Mouse (Mus musculus) spleen, embryonic (tissue): ENCODE results near the gene Spata45.

Source experiments
- CTCF ChIA-PET: fragments of 350-600 bp; sonication (Branson Sonifier 250); formaldehyde crosslinking; loops from one replicate; lab custom pipeline; 2022; lab: Charles Lee

The Spata45 gene

DNA sequence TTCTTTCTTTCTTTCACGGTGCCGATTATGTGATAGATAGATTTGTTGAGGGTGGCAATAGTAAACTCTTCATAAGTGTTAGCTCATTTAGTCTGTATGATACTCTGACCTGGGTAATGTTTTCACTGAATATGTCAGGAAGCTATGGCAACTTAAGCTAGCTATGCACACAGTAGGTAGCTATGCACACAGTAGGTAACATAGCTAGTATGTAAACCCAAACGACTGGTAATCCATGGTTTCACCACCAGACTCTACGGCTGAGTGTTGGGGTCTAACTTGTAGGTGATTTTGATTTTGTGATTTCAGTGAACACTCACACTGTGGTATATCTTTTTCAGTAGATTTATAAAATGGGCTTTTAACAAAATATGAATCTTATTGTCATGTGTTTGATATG, 1.6 kb downstream of the Spata45 start:
- CTCF ChIA-PET = interaction anchor here (0.6 kb wide), 1 partner anchor 19 kb away, joined by 3 read pairs; no protein-coding TSS in a partner anchor

DNA sequence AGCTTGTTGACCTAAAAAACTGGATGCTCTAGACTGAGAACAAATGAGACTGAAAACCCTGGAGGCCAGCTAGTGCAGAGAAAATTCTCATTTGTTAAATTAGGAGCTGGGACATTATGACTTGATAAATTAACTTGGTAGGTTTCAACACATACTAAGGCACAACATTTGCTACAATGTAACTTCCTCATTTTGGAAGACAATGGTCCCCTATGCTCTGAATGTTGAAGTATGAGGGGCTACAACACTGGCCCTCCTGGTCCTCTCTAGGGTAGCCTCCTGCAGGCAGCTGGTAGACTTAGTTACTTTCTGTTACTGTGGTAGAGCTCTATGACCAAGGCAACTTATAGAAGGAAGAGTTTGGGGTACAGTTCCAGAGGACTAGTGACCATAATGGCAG, 4.9 kb downstream of the Spata45 start:
- CTCF ChIA-PET = no interaction called here

DNA sequence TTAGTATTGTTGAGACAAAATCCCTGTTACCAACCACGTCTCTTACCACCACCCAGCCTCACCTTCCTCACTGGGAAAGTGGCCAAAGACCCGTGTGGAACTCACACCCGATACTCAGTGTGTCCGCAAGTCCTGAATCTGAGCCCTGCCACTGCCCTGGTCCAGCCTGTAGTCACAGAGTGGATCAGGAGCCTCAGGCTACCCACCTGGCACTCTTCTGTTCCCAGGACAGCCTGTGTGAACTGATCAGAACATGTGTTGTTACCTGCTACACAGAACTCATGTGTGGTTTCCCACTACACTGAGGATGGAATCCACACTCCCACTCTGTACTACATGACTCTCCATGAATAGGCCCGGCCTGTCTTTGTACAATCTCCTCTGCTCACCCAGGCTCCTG, 5.7 kb downstream of the Spata45 start:
- CTCF ChIA-PET = no interaction called here

DNA sequence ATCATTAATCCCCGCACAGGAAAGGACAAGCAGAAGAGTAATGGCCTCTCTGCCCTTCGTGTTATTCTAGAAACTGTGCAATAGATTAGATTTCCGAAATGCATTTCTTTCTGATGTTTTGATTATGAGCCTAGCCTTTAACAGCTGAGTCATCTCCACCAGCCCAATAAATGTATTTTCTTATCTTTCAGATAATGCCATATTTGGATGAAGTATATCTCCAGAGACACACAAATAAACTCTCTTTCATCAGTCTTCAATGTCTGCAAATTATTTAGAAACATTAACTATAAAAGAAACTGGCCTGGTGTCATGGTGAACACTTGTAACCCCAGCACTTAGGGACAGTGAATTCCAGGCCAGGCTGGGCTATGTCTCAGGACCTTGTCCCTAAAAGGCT, 6.2 kb downstream of the Spata45 start:
- CTCF ChIA-PET = no interaction called here

DNA sequence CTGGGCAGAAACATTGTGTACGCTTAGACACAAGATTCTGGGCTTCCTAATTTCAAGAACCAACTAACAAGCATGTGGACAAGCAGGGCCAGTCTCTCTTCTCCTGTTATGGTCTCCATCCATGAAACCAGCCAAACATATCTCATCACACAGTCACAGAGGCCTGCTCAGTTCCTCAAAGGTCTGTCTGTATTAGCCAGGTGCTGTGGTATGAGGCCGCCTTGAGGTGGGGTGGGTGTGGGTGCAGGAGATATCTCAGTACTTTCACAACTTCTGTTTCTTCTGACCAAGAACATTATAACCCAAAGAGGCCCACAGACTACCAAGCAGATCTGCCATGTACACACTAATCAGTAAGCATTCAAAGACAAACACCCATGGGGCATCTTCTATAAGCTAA, 8.8 kb downstream of the Spata45 start:
- CTCF ChIA-PET = no interaction called here

DNA sequence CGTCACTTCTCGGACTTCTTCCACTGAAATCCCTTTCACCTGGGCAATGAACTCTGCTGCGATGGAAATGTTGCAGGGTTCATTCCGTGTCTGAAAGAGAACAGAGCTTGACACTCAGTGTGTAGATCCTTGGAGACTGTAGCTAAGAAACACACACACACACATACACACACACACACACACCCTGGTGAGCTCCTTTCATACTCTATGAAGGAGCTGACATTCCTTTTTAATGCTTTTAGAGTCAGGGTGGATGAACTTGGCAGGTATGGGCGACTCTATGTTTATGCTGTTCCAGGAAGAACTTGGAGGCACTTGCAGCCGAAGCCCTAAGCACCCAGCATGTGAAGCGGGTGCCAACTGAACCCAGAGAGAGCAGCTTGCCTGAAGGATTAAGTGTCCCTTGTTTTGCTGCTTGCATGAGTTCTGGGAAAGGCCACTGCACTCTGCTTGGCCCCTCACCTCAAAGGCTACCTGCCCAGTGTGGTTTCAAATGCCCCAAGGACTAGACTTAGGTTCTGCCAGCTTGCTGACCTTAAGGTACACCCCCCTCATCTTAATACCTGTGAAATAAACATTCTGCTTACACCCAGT, 9.9 kb downstream of the Spata45 start:
- CTCF ChIA-PET = interaction anchor here (0.6 kb wide), 1 partner anchor 14 kb away, joined by 8 read pairs; no protein-coding TSS in a partner anchor

DNA sequence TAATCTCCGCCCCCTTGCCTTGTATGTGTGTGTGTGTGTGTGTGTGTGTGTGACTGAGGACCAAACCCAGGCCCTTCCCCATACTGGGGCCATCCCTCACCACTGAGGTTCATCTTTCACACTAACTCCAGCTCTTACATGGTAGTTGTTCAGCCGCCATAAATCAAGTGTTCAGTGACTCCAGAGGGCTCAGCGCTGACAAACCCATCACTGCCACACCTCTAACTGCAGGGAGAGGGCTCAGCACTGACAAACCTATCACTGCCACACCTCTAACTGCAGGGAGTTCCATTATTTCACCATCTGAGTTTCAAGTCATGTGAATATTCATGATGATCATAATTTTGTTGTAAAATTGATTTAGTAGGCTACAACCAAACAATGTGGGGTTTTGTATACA, 17.1 kb downstream of the Spata45 start:
- CTCF ChIA-PET = no interaction called here

DNA sequence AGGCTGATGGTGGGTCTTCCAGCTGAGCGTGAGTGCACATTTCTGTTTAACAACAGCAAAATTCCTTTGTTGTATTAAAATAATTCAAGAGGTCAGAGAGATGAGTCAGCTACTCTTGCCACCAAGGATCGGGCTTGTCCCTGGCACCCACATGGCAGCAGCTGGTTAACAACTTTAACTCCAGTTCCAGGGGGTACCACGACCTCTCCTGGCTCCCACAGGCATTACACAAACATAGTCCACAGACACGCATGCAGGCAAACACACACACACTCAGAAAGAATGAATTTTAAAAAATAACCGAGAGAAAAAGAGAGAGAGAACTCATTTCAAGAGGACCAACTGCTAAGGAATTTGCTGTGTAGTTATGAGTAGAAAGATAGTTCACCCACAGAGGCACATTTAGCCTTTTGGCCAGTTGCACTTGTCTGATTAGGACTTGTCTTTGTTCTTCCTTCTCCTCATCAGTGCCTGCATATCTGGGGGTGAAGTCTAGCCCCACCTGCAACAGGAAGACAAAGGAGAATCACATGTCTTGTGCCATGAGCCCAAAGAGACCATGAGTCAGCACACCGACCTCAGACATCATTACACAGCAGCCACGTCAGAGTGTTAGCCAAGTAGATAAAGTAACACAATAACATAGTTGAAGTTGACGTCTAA, 18.6 kb downstream of the Spata45 start:
- CTCF ChIA-PET = no interaction called here

DNA sequence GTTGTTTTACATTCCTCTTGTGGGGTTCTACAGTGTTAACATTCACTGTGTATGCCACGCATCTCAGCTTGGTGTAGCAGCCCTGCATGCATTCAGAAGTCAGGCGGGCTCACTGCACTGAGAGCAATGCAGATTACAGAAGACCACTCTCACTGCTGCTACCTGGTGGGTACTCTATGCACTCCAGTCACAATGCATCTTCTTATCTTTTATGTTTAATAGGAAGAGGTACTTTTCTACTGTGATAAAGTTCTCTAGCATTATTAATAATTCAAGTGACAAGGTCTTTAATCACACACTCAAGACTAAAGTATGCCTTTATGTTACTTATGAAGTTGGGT, 19.1 kb downstream of the Spata45 start:
- CTCF ChIA-PET = no interaction called here

DNA sequence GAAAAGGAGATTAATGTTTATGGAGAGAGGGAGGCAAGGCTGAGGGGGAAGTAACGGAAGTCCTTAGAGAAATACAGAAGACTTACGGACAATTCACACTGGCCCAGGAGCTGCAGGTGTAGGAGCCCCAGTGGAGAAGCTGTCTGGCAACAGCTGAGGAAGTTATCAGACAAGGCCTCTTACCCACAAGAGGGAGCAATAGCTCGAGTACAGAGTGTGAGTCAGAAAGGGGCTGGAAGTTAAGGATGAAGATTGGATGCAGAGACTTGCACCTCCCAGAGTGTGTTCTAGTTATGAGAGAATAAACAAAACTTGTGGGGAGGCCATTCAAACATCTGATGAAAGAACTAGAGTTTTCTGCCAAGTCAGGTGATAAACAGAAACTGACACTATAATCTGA, 21.0 kb downstream of the Spata45 start:
- CTCF ChIA-PET = no interaction called here

DNA sequence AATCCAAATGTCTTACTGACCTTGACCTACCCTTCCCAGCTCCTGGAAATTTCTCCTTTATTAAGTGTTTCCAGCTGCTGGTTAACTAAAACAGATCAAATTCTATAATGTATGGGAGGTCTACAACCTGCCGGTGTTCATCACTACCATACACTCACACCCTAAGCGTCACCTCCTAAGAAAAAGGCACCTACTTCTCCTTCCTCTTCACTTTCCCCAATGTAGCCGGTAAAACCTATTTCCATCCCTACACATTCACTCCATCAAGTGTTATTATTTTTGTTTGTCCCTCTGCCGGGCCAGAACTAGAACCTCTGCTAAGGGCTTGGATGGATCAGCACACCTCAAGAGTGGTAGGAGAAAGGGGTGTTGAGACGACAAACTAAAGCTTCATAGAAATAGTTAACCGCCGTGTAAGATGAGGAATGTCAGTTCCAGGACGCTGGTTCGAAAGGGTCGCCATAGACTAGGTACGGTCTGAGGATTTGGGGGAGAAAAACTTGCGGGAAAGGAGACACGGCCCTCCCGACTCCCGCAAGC, 25.9 kb downstream of the Spata45 start:
- CTCF ChIA-PET = no interaction called here

DNA sequence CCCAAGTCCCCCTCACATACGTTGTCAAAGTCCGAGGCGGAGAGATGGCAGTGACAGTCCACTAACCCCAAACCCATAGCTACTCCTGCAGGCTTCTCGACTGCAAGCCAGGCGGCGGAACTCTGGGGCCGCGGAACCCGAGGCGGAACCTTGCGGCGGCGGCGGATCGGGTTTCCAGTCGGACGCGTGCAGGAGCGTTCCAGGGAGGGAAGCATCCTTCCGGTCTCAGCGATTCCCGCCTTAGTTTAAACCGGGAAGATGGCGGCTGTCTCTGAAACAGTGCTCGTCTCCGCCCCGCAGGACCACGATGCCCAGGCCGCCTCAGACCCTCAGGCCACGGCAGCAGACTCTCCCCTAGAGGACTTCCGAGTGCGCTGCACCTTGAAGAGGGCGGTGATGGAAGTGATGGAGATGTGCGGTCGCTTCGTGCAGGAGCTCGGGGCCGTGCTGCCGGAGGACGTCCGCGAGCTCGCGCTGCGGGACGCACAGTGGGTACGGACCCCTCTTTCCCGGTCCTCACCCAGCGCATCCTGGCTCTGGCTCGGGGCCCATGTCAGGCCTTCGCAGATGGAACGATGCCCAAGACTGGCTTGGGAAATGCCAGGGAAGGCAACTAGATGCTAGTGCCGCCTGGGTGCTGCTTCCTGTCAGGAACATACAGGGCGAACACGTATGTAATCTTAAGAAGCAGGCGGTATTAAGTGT, 26.5 kb downstream of the Spata45 start, which contains the start of the genes Tatdn3 and Nsl1:
Tatdn3 (minus strand) TSS at position 152 of the 705 bp plus-strand sequence.
Nsl1 (plus strand) TSS at position 232 of the 705 bp plus-strand sequence.
- CTCF ChIA-PET = interaction anchor here (0.7 kb wide), 1 partner anchor 295 kb away, joined by 5 read pairs; no protein-coding TSS in a partner anchor

DNA sequence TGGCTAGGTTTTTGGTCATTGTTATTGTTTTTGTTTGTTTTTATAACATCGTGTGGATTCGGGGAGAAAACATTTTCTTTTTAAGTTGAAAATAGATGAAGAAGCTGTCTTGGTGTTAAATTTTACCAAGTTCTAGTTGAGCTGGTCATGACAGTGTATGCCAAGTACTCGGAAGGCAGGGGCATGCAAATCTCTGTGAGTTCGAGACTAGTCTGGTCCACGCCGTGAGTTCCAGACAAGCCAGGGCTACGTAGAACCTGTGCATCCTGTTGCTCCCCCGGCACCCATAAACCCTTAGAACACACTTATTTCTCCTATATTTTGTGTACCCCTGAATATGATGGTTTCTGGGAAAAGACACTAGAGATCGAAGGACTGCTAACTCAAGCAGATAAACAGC, 27.3 kb downstream of the Spata45 start:
- CTCF ChIA-PET = interaction anchor here (0.7 kb wide), 1 partner anchor 296 kb away, joined by 5 read pairs; no protein-coding TSS in a partner anchor

DNA sequence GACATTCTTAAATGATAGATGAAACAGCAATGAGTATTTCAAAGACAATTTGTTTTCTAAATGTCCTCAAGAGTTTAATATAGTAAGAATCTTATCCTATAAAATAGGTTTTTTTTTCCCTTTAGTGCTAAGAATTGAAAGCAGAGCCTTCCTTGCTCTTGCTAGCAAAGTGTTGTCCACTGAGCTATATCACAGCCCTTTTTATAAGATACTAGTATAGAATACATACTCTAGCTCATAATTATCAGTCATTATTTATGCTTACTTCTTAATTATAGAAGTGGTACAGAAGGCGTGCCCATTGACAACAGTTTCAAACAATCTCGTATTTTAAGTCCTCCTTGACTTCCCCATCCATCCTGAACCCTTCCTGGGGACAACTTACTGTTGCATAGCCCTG, 28.1 kb downstream of the Spata45 start:
- CTCF ChIA-PET = no interaction called here

DNA sequence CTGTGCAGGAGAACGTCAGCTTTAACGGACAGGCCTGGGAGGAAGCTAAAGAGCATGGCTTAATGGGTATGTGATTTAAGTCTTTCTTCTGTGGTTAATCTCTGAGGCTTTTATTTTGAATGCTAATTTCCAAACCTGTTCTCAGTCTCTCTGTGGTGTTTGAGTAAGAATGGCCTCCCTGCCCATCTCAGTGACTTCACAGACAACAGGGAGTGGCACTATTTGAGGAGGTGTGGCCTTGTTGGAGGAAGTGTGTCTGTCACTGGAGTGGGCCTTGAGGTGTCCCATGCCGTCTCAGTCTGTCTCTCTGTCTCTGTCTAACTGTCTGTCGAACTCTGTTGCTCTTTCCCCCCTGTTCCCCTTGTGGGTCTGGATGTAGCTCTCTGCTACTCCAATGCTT, 28.7 kb downstream of the Spata45 start:
- CTCF ChIA-PET = no interaction called here

DNA sequence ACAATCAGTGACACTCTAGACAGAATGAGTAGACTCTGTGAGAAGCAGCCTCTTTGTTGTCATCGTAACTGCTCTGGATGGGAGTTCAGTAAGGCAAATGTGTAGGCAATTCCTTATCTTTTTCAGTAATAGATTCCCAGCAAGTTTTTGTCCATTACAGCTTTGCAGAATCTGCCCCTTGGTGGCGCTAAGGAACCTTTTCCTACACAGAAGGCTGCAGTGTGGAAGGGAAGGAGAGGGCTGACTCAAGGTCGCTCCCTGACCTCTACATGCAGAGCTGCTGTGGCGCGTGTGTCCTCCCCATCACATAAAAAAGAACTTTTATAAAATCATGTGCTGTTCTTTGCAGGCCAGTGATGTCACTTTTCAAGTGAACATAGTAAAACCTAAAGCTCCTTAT, 31.9 kb downstream of the Spata45 start:
- CTCF ChIA-PET = no interaction called here

DNA sequence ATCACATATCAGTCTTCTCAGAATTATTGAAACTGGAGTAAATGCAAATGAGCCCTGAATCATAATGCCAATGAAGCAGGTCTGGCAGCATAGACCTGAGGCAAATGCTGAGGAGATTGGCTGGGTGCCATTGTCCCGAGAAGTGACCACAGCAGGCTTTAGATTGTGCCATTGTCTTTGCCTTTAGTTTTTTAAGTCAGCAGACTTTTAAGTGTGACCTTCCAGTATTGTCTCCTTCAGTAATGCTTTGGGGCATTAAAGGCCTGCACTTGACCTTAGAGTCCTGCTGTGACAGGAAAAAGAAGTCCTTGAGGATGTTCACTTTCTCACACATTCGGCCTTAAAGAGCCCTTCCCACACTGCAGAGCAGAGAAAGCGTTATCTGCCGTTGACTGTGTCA, 33.8 kb downstream of the Spata45 start:
- CTCF ChIA-PET = no interaction called here

DNA sequence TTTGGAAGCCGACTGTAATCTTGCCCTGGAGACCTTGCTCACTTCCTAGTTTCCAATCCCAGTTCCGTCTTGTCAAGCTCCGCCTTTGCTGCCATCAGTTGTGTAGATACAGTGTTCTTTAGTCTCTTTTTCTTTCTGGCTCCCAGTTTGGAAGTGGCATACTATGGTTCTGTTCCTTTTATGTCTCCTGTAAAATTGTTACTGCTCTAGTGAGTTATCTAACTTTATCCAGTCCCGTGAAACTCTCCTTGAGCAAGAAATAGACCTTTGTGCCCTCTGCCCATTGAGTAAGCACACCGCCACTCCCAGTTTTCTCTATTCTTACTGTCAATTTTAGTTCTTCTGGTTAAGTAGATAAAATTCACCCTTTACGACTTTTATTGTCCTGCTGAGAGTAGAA, 35.2 kb downstream of the Spata45 start:
- CTCF ChIA-PET = interaction anchor here (0.7 kb wide), 1 partner anchor 60 kb away, joined by 3 read pairs; no protein-coding TSS in a partner anchor

DNA sequence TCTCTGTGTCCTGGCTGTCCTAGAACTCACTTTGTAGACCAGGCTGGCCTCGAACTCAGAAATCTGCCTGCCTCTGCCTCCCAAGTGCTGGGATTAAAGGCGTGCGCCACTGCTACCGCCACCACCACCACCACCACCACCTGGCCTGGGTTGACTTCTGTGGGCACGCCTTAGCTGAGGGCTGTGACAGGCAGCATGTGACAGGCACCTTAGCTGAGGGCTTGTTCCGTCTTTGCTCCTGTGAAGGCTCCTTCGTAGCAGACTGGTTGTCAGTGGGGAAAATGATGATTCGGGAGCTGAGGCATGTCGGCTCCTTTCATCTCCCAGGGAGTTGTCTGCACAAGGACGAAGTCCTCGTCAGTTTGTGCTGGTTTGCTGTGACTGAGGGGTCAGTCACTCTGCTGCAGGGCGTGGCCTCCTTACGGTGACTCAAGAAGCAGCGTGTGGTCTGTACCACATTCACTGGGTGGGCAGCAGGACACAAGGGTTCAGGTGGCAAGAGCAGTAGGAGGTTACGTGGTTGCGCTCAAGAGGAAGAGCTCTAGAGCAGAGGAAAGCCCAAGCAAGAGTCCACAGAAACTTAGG, 36.0 kb downstream of the Spata45 start:
- CTCF ChIA-PET = interaction anchor here (0.7 kb wide), 2 partner anchors 12 to 60 kb away, joined by 3 read pairs; no protein-coding TSS in a partner anchor

DNA sequence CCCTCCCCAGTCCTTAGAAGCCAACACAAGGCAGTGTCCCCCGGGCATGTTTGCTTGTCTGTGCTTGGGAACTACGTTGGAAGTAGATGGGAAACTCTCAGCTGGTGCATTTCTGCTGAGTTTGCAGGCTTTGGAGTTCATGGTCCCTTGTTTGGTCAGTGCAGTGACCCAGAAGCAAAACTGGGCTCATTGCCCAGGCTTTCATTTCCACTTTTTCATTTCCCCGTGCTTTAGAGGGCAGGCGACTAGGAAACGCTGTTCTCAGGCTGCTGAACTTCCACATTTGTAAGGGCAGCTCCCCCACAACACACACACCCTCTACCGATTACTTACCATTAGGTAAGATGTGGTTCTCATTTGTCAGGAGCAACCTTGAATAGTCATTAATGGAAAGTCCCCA, 36.6 kb downstream of the Spata45 start:
- CTCF ChIA-PET = no interaction called here

DNA sequence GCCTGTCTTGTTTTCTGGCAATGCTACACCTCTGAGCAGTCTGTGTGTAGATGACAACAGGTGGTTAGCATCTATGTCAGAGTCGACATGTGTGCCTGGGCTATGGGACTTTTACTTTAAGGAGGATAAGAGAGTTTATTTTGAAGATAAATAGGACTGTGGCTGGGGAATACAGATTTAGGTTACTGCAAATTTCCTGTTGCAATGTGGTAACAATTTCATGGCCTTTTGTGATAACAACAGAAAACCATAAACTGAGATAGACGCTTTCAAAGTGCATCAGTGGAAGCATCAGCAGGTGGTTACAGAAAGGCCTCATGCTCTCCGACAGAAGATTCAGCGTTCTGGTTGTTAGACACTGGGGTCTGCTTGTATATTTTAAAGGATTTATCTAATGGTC, 37.0 kb downstream of the Spata45 start:
- CTCF ChIA-PET = no interaction called here
